Mouse (Mus musculus) kidney, postnatal 0 days (tissue): ENCODE data around the gene Crnkl1. TPM values are rescaled to one million over a fixed set of nuclear protein-coding genes. Genes with fewer than 3 reads are reported as not detected.

Source experiments
- ATAC-seq: fragments of 200-750 bp; cut with Nextera tagmentation; replicated peaks from 2 replicates; pipeline ENCODE4 v1.8.0; 2017; ENCODE audit warnings: low read depth, moderate number of reproducible peaks, moderate TSS enrichment, moderate library complexity; ENCODE audit not compliant: low FRiP score
- DNase-seq: peaks from one replicate; pipeline ENCODE4 v3.0.0-alpha.2; 2016; ENCODE audit warnings: low spot score
- H3K27ac ChIP-seq: fragments of 300-500 bp; sonication (generic); 2 replicates; pipeline ENCODE4 v1.5.1; 2014; ENCODE audit warnings: mild to moderate bottlenecking
- H3K27me3 ChIP-seq: fragments of 300-500 bp; sonication (generic); 2 replicates; pipeline ENCODE4 v1.6.1; 2014; ENCODE audit warnings: low read length, mixed read lengths; ENCODE audit not compliant: insufficient read depth
- H3K36me3 ChIP-seq: fragments of 300-500 bp; sonication (generic); 2 replicates; pipeline ENCODE4 v1.6.1; 2014; ENCODE audit warnings: low read length, mixed read lengths; ENCODE audit not compliant: insufficient read depth
- H3K4me1 ChIP-seq: fragments of 300-500 bp; sonication (generic); replicated peaks from 2 replicates; pipeline ENCODE4 v1.6.1; 2014; ENCODE audit warnings: antibody characterized with exemption, low read length, mixed read lengths; ENCODE audit not compliant: insufficient read depth
- H3K4me2 ChIP-seq: fragments of 300-500 bp; sonication (generic); 2 replicates; pipeline ENCODE4 v1.6.1; 2014; ENCODE audit warnings: mild to moderate bottlenecking, low read length, moderate library complexity, mixed read lengths
- H3K4me3 ChIP-seq: fragments of 300-500 bp; sonication (generic); replicated peaks from 2 replicates; pipeline ENCODE4 v1.5.1; 2014; ENCODE audit warnings: low read depth, low read length
- H3K9ac ChIP-seq: fragments of 300-500 bp; sonication (generic); 2 replicates; pipeline ENCODE4 v1.6.1; 2014; ENCODE audit warnings: low read depth, low read length
- H3K9me3 ChIP-seq: fragments of 300-500 bp; sonication (generic); replicated peaks from 2 replicates; pipeline ENCODE4 v1.6.1; 2016; ENCODE audit warnings: low read length, inconsistent platforms, mixed read lengths
- CTCF ChIP-seq: IDR thresholded peaks from 2 replicates; pipeline ENCODE4 v1.5.1; 2016; ENCODE audit warnings: antibody characterized with exemption, low read depth, mild to moderate bottlenecking, moderate library complexity
- WGBS: fragments of 180-500 bp; shearing (Covaris S2); extraction: QIAGEN DNeasy Blood & Tissue Kit; methylation state at CpG from one replicate; pipeline ENCODE4 v1.1.7; 2014; 5-methylcytosine and 5-hydroxymethylcytosine counted together
- polyA plus RNA-seq: library from polyadenylated mRNA; unstranded; fragments of >200 nt; fragmentation: Nextera tagmentation; extraction: Ambion mirVana; gene quantifications from 2 replicates; pipeline ENCODE4 v1.2.1, GENCODE M21; 2015

Gene Crnkl1
- polyA plus RNA-seq, 1 experiment from 2014 or later, result 23.6 TPM

- Histone ChIP-seq H3K4me2 (no peak overlapping the region), H3K9ac (no peak overlapping the region), H3K27ac (no peak overlapping the region), H3K4me1 (no peaks in the 10 kb centered on the region), H3K9me3 (no peaks in the 10 kb centered on the region), H3K36me3 (no peaks in the 10 kb centered on the region), H3K27me3 (no peaks in the 10 kb centered on the region), H3K4me3 (no peak overlapping the region)
- 93% methylated on average over 20 of the region's 20 CpGs for WGBS
- no peak for DNase-seq
- ATAC-seq, result no peak
- no peak for TF ChIP-seq CTCF
Observed at GRCm38 (mm10) chr2:145971237-145972010, 36.6 kb upstream of the Crnkl1 start.

GRCm38 (mm10) chr2:145970751-145971150, 35.9 kb upstream of the Crnkl1 start:
- Histone ChIP-seq H3K27me3 (no peaks in the 10 kb centered on the region), H3K4me1 (no peaks in the 10 kb centered on the region), H3K4me2 (no peak overlapping the region), H3K27ac (no peak overlapping the region), H3K36me3 (no peaks in the 10 kb centered on the region), H3K9me3 (no peaks in the 10 kb centered on the region), H3K4me3 (no peak overlapping the region), H3K9ac (no peak overlapping the region)
- 86% methylated on average over 12 of the region's 12 CpGs for WGBS
- no peak for TF ChIP-seq CTCF
- DNase-seq, result no peak
- no peak for ATAC-seq

GRCm38 (mm10) chr2:145961861-145962260, 27.0 kb upstream of the Crnkl1 start:
- no peak overlapping the region for H3K9ac ChIP-seq
- no peak overlapping the region for H3K4me3 ChIP-seq
- no peaks in the 10 kb centered on the region for H3K36me3 ChIP-seq
- H3K9me3 ChIP-seq, result no peaks in the 10 kb centered on the region
- no peak overlapping the region for H3K4me2 ChIP-seq
- H3K4me1 ChIP-seq, result no peaks in the 10 kb centered on the region
- ATAC-seq (no peak), DNase-seq (no peak)
- WGBS, result 87% methylated on average over 5 of the region's 5 CpGs
- no peaks in the 10 kb centered on the region for H3K27me3 ChIP-seq
- TF ChIP-seq CTCF, result no peak
- H3K27ac ChIP-seq, result no peak overlapping the region

GRCm38 (mm10) chr2:145958551-145958950, 23.7 kb upstream of the Crnkl1 start:
- no peak for TF ChIP-seq CTCF
- H3K4me2 ChIP-seq, result no peak overlapping the region
- H3K27ac ChIP-seq, result no peak overlapping the region
- no peak overlapping the region for H3K4me3 ChIP-seq
- H3K9ac ChIP-seq, result no peak overlapping the region
- no peak for DNase-seq
- H3K4me1 ChIP-seq, result no peaks in the 10 kb centered on the region
- H3K9me3 ChIP-seq, result no peaks in the 10 kb centered on the region
- WGBS, result 85% methylated on average over 7 of the region's 7 CpGs
- H3K36me3 ChIP-seq, result no peaks in the 10 kb centered on the region
- ATAC-seq, result no peak
- H3K27me3 ChIP-seq, result no peaks in the 10 kb centered on the region

- no peaks in the 10 kb centered on the region for H3K9me3 ChIP-seq
Observed at GRCm38 (mm10) chr2:145958097-145958496, 23.3 kb upstream of the Crnkl1 start.

GRCm38 (mm10) chr2:145957450-145957849, 22.6 kb upstream of the Crnkl1 start:
- DNase-seq (peak; percentile 94), ATAC-seq (0 out of 2 replicates have a peak, but pooled peaks have one; percentile 40)
- H3K27me3 ChIP-seq, result no peaks in the 10 kb centered on the region
- no peak overlapping the region for H3K4me3 ChIP-seq
- no peaks in the 10 kb centered on the region for H3K9me3 ChIP-seq
- H3K4me1 ChIP-seq, result no peaks in the 10 kb centered on the region
- no peak overlapping the region for H3K9ac ChIP-seq
- 7% methylated on average over 4 of the region's 4 CpGs for WGBS
- H3K27ac ChIP-seq, result no peak overlapping the region
- H3K4me2 ChIP-seq, result no peak overlapping the region
- TF ChIP-seq CTCF, result peak; percentile 89
- no peaks in the 10 kb centered on the region for H3K36me3 ChIP-seq

More at GRCm38 (mm10) chr2:145958097-145958496, 23.3 kb upstream of the Crnkl1 start:
- H3K9ac ChIP-seq, result no peak overlapping the region
- 88% methylated on average over 6 of the region's 6 CpGs for WGBS
- no peaks in the 10 kb centered on the region for H3K27me3 ChIP-seq
- H3K4me1 ChIP-seq, result no peaks in the 10 kb centered on the region
- H3K4me2 ChIP-seq, result no peak overlapping the region
- ATAC-seq, result no peak
- H3K36me3 ChIP-seq, result no peaks in the 10 kb centered on the region
- no peak for DNase-seq
- H3K4me3 ChIP-seq, result no peak overlapping the region
- no peak overlapping the region for H3K27ac ChIP-seq
- TF ChIP-seq CTCF, result no peak
